Mouse (Mus musculus) gastrocnemius, adult 2 months (tissue): ENCODE data around the gene Gm20479. TPM values are rescaled to one million over a fixed set of nuclear protein-coding genes. Genes with fewer than 3 reads are reported as not detected.

Experiments
- DNase-seq: peaks from one replicate; pipeline ENCODE4 v3.0.0; 2022
- H3K27ac ChIP-seq: fragments of 200-600 bp; 2 replicates; pipeline ENCODE4 v1.8.1; 2022; ENCODE audit warnings: mild to moderate bottlenecking
- H3K4me3 ChIP-seq: fragments of 200-600 bp; 2 replicates; pipeline ENCODE4 v1.8.1; 2022; ENCODE audit warnings: mild to moderate bottlenecking, moderate library complexity
- CTCF ChIP-seq: fragments of 200-600 bp; IDR thresholded peaks from 2 replicates; pipeline ENCODE4 v1.8.1; 2022; ENCODE audit warnings: antibody characterized with exemption, mild to moderate bottlenecking, moderate library complexity
- intact Hi-C: fragments of 180-260 bp; cut with DNase I; formaldehyde crosslinking; loops from one replicate; pipeline ENCODE4 v1.15.1; 2025
- total RNA-seq, 2 experiments: library from RNA; stranded (reverse); gene quantifications; 2 replicates each; pipeline ENCODE4 v1.2.3; 2021

Gm20479 gene
- total RNA-seq, 2 experiments from 2014 or later, result not detected

- intact Hi-C loops, result no loop called here
- DNase-seq, result no peak
- H3K27ac ChIP-seq, result no peak overlapping the region
- no peak overlapping the region for H3K4me3 ChIP-seq
- TF ChIP-seq CTCF, result no peak
These were observed 45.5 kb downstream of the Gm20479 start for GRCm38 (mm10) chr7:27311651-27312284.

DNA sequence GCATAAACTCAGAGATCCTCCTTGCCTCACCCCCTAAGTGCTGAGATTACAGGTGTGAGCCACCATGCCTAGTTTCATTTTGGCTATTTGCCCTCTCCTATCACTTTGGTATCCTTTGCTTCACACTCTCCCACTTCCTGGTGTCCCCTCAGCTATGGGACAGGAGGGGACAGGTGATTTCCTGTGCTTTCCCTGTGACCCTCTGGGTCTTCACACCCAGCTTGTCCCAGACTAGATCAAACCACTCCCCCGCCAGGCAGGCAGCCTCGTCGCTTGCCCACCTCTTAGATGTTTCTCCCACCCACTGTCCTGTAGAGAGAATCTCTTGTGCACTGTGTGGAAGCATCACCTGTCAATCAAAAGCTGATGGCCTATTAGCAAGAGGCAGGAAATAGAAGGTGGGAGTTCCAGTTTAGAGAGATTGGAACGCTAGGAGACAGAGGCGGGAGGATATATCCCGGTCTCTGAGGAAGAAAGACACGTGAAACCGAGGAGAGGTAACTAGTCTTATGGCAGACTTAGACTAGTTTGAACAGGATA is 46.2 kb downstream of the Gm20479 start:
- intact Hi-C loops, result no loop called here
- DNase-seq, result no peak
- no peak for TF ChIP-seq CTCF
- Histone ChIP-seq H3K4me3 (no peak overlapping the region), H3K27ac (peak overlapping the region; percentile 32; the same call in 1 of the 2 replicates)

GRCm38 (mm10) chr7:27310306-27310705 is 46.9 kb downstream of the Gm20479 start:
- intact Hi-C loops, result no loop called here
- Histone ChIP-seq H3K27ac (peak overlapping the region; percentile 32; the same call in 1 of the 2 replicates), H3K4me3 (peak overlapping the region; percentile 53)
- peak; percentile 74 for DNase-seq
- TF ChIP-seq CTCF, result no peak

DNA sequence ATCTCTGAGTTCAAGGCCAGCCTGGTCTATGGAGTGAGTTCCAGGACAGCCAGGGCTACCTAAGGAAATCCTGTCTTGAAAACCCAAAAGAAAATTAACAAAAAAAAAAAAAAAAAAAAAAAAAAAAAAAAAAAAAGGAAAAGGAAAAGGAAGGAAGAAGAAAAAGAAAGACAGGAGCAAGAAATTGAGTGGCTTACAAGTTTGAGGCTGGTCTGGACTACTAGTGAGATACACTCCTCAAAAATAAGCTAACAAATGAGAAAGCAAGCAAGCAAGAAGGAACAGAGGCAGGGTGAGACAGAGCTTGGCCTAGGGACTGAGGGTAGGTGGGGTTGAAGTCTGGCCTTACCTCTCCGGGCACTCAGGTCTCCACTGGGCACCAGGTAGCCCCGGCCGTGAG is 47.4 kb downstream of the Gm20479 start:
- Histone ChIP-seq H3K27ac (peak overlapping the region; percentile 32; the same call in 1 of the 2 replicates), H3K4me3 (no peak overlapping the region)
- intact Hi-C loops, result no loop called here
- no peak for DNase-seq
- TF ChIP-seq CTCF, result no peak

DNA sequence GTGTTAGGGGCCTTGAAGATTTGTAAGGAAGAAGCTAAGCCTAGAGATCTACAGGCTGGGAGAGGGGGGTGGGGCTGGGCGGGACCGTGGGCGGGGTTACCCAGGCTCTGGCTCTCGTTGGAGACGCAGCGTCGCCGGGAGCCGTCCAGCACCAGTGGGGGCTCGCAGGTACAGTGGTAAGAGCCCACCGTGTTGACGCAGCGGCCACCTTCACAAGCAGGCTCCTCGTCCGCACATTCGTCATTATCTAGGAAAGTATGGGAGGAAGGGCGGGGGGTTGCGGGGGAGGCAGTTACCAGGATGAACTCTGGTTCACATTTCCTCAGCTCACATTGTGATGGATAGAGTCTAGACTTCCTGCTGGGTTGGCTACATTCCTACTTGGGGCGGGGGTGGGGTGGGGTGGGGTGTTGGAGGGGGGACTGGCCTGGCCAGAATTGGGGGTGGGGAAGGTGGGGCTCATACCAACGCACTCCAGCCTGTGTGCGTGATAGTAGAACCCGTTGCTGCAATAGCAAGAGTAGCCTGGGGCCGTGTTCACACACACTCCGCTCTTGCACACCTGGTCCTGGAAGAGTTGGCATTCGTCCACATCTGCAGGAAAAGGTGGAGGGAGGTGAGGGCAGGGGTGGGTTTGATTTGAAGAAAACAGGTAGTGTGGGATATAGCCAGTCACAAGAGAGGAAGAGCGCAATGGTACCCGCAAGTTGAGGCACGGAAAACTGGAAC is 48.2 kb downstream of the Gm20479 start:
- intact Hi-C loops, result no loop called here
- Histone ChIP-seq H3K27ac (peak overlapping the region; percentile 43; the same call in 1 of the 2 replicates), H3K4me3 (0 out of 2 replicates have a peak overlapping the region, but pooled peaks have one; percentile 26)
- DNase-seq, result no peak
- TF ChIP-seq CTCF, result no peak

- TF ChIP-seq CTCF, result peak; percentile 24; the same call in 1 of the 2 replicates
- Histone ChIP-seq H3K4me3 (no peak overlapping the region), H3K27ac (no peak overlapping the region)
- DNase-seq, result no peak
- intact Hi-C loops, result no loop called here
These were observed 49.7 kb downstream of the Gm20479 start for GRCm38 (mm10) chr7:27307551-27307950.

DNA sequence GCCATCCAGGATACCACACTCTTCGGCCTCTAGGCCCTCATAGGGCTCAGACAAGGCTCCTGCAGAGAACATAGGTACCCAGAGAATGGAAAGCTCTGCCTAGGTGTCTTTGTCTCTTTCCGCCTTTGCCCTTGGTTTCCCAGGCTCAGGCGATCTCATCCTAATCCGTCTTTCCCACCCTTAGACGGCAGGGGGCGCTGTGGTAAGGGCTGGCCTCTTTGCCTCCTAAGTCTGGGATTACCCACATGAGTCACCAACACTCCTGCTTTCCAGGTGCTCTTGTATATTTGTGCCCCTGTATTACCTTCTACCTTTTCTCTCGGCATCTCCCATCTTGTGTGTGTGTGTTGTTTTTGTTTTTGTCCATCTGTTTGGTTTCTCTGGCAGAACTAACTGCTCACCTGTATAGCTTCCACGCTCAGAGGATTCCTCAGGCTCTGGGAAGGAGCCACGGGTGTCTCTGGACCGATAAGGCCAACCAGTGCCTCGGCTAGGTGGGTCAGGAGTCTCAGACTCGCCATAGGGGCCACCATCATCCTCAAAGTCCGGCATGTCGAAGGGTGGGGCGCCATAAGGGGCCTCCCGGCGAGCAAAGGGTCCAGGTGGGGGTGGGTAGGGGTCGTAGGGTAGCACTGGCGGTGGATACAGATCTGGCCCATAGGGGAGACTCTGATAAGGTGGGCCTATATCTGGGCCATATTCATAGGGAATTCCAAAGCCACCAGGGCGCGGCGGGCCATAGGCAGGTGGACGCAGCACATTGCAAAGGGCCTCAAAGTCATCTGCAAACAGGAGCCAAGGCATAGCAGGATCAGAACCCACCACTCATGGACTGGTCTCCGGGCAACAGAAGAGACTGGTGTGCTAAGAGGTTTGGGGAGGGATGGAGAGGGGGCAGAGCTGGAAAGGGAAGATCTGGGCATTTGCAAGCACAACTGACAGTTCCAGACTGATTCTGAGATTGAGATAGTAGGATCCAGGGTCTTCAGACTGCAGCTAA is 50.8 kb downstream of the Gm20479 start:
- DNase-seq, result peak; percentile 64
- intact Hi-C loops, result no loop called here
- TF ChIP-seq CTCF, result peak; percentile 67
- no peak overlapping the region for H3K27ac ChIP-seq
- H3K4me3 ChIP-seq, result no peak overlapping the region

- peak overlapping the region; percentile 59 for H3K27ac ChIP-seq
- intact Hi-C loops, result no loop called here
- no peak for TF ChIP-seq CTCF
- DNase-seq, result no peak
- no peak overlapping the region for H3K4me3 ChIP-seq
These were observed 52.0 kb downstream of the Gm20479 start for GRCm38 (mm10) chr7:27305091-27305730.

Other genes starting within 250 kb of the Gm20479 start
- under 1 TPM; 0.50 to 0.64 TPM for gene Cyp2f2, start 237.5 kb downstream of the Gm20479 start, total RNA-seq
- not detected for gene Cyp2t4, start 203.7 kb downstream of the Gm20479 start, total RNA-seq
- 100 to 1,000 TPM in 1 of 2 experiments, 10 to 100 TPM in 1; 97.6 to 119 TPM for gene Egln2, start 190.6 kb downstream of the Gm20479 start, total RNA-seq
- gene Rab4b, start 178.5 kb downstream of the Gm20479 start, total RNA-seq, result 1 to 10 TPM; 5.7 to 6.5 TPM
- gene Gm21983, start 176.3 kb downstream of the Gm20479 start, total RNA-seq, result under 1 TPM in 1 of 2 experiments, not detected in 1; 0.18 TPM
- not detected for gene Mia, start 176.3 kb downstream of the Gm20479 start, total RNA-seq
- 10 to 100 TPM; 14.6 to 15.8 TPM for gene BC024978, start 161.6 kb downstream of the Gm20479 start, total RNA-seq
- gene Snrpa, start 161.1 kb downstream of the Gm20479 start, total RNA-seq, result 10 to 100 TPM; 32.5 to 37.3 TPM
- 1 to 10 TPM; 3.9 to 4.3 TPM for gene Itpkc, start 128.8 kb downstream of the Gm20479 start, total RNA-seq
- 1 to 10 TPM; 3.2 to 3.4 TPM for gene Coq8b, start 124.4 kb downstream of the Gm20479 start, total RNA-seq
- gene Numbl, start 99.0 kb downstream of the Gm20479 start, total RNA-seq, result 1 to 10 TPM; 3.8 to 4.2 TPM
- 10 to 100 TPM; 48.0 to 81.2 TPM for gene Ltbp4, start 19.7 kb downstream of the Gm20479 start, total RNA-seq
- 1 to 10 TPM; 2.3 to 2.8 TPM for gene Shkbp1, start 1.4 kb downstream of the Gm20479 start, total RNA-seq
- under 1 TPM in 1 of 2 experiments, not detected in 1; 0.03 TPM for gene Sptbn4, start 90.3 kb upstream of the Gm20479 start, total RNA-seq
- gene Blvrb, start 90.6 kb upstream of the Gm20479 start, total RNA-seq, result 10 to 100 TPM in 1 of 2 experiments, 1 to 10 TPM in 1; 8.9 to 15.8 TPM
- gene Sertad3, start 116.3 kb upstream of the Gm20479 start, total RNA-seq, result 1 to 10 TPM; 3.3 to 7.1 TPM
- gene Sertad1, start 129.5 kb upstream of the Gm20479 start, total RNA-seq, result 1 to 10 TPM; 5.5 to 9.1 TPM
- 1 to 10 TPM; 3.1 to 4.1 TPM for gene Prx, start 141.9 kb upstream of the Gm20479 start, total RNA-seq
- gene Hipk4, start 165.8 kb upstream of the Gm20479 start, total RNA-seq, result under 1 TPM in 1 of 2 experiments, not detected in 1; 0.13 TPM
- 10 to 100 TPM; 14.5 to 17.2 TPM for gene Pld3, start 195.8 kb upstream of the Gm20479 start, total RNA-seq
- 100 to 1,000 TPM; 107 to 123 TPM for gene 2310022A10Rik, start 195.8 kb upstream of the Gm20479 start, total RNA-seq
- 100 to 1,000 TPM; 194 to 199 TPM for gene Akt2, start 234.1 kb upstream of the Gm20479 start, total RNA-seq